Mouse (Mus musculus): Measurements from ENCODE around the gene Usp38. TPM values are rescaled to one million over a fixed set of nuclear protein-coding genes. Genes with fewer than 3 reads are reported as not detected.

The Usp38 gene
- total and polyA plus RNA-seq, 3 experiments, result 19.3 to 30.6 (median 20.4) TPM

DNA sequence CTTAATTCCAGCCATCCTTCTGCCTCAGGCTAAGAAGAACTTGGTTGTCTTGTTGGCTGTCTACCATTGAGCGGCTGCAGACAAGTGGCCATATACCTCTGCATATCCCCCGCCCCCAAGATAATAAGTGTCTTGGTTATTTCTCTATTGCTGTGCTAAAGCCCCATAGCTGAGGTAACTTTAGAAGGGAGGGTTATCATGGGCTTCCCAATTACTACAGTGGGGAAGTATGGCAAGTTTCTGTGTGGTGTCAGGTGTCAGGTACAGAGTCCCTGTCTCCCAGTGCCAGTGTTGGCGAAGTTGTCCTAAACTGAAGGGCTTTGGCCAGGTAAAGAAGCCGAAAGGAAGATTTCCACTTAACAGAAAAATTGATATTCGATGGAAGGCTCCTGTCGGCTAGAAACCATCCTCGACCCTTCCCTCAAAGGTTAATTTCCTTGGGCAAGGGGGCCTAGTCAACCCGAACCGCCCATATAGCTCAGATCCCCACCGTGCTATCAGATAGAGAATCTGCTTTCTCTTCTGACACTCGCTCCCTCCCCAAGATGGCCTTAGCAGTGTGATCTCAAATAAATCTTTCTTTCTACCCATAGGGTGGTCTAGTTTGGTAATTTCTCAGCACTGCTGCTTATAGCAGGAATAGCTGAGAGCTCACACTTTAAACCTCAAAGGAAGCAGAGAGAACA, 44.6 kb downstream of the Usp38 start:
- TF ChIP-seq EP300 (IDR thresholded peaks at IDR 0.05; ENCODE audit: low read length) (no peak), MYC (IDR thresholded peaks at IDR 0.05; ENCODE audit: low read depth, low read length) (no peak), MAX (IDR thresholded peaks at IDR 0.05; ENCODE audit: low read length) (no peak), USF1 (IDR thresholded peaks at IDR 0.05; ENCODE audit: low read depth, low read length) (no peak), RCOR1 (conservative IDR thresholded peaks at IDR 0.05; ENCODE audit: low read depth, low read length) (no peak), ZKSCAN1 (IDR thresholded peaks at IDR 0.05; ENCODE audit: borderline replicate concordance, low read depth, low read length) (no peak), POLR2AphosphoS2 (IDR thresholded peaks at IDR 0.05; ENCODE audit: low read depth, low read length) (no peak), TCF12 (IDR thresholded peaks at IDR 0.05; ENCODE audit: low read depth, low read length) (no peak), JUND (conservative IDR thresholded peaks at IDR 0.05; ENCODE audit: low read depth, low read length) (no peak), HCFC1 (IDR thresholded peaks at IDR 0.05; ENCODE audit: low read depth, low read length) (no peak), KAT2A (IDR thresholded peaks at IDR 0.05; ENCODE audit: insufficient replicate concordance, low read length) (no peak), CHD1 (IDR thresholded peaks at IDR 0.05; ENCODE audit: low read depth, low read length) (no peak), E2F4 (IDR thresholded peaks at IDR 0.05; ENCODE audit: insufficient replicate concordance, low read depth, low read length) (no peak), ETS1 (conservative IDR thresholded peaks at IDR 0.05; ENCODE audit: low read depth, low read length) (no peak), UBTF (IDR thresholded peaks at IDR 0.05; ENCODE audit: low read depth, low read length) (no peak), ZNF384 (IDR thresholded peaks at IDR 0.05; ENCODE audit: low read depth, low read length) (no peak), IRF4 (IDR thresholded peaks at IDR 0.05; ENCODE audit: low read depth, low read length) (no peak)
- in situ Hi-C loops (cut with MboI; ENCODE audit: low pct_ligation_motif_present, low pct_unique_long_range_greater_than_20kb, low sequenced_read_pairs), result no loop called here
- dilution Hi-C loops (cut with MboI; ENCODE audit: extremely low pct_ligation_motif_present, extremely low pct_unique_long_range_greater_than_20kb, low sequenced_read_pairs), result no loop called here
- Histone ChIP-seq H3K36me3 (replicated peaks in 1 of 2; ENCODE audit: control insufficient read depth in 1 of 2, insufficient read depth in 1 of 2, low read length in 1 of 2) (no peaks in the 10 kb centered on the region), H3K9ac (ENCODE audit: insufficient read depth, low read depth) (no peak overlapping the region), H3K27me3 (replicated peaks) (no peaks in the 10 kb centered on the region), H3K4me2 (ENCODE audit: insufficient read depth, low read depth, poor library complexity, severe bottlenecking) (no peak overlapping the region), H3K4me3 (replicated peaks in 1 of 3; ENCODE audit: low read depth in 2 of 3, low read length in 2 of 3, poor library complexity in 1 of 3) (no peak overlapping the region), H3K27ac (ENCODE audit: insufficient read depth, low read depth) (no peak overlapping the region), H3K9me3 (replicated peaks; ENCODE audit: low read length) (no peaks in the 10 kb centered on the region), H3K79me2 (replicated peaks; ENCODE audit: control insufficient read depth, extremely low read depth, insufficient read depth, poor library complexity, severe bottlenecking) (no peaks in the 10 kb centered on the region), H3K4me1 (ENCODE audit: control insufficient read depth in 1 of 2, insufficient read depth in 2 of 2) (no peaks in the 10 kb centered on the region)
- DNase-seq (ENCODE audit: extremely low read depth), result no peak

DNA sequence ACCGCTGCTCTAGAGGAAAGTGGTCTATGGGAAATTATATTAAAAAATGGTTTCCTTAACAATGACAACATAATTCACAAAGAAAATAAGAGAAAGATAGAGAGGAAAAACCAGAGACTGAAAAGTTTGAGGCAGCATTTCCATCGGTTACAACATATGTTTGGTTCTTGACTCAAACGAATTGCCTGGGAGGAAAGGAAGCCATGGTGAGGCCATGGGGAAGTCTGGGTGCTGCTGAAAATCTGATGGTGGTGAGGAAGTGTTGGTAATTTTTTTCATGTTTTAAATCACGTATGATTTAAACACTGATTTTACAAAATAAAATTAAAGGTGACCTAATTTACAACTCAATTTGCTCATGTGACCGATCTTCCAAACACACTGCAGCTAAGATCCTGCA, 45.3 kb downstream of the Usp38 start:
- Histone ChIP-seq H3K27me3 (replicated peaks) (no peaks in the 10 kb centered on the region), H3K27ac (ENCODE audit: insufficient read depth, low read depth) (no peak overlapping the region), H3K36me3 (replicated peaks in 1 of 2; ENCODE audit: control insufficient read depth in 1 of 2, insufficient read depth in 1 of 2, low read length in 1 of 2) (no peaks in the 10 kb centered on the region), H3K4me2 (ENCODE audit: insufficient read depth, low read depth, poor library complexity, severe bottlenecking) (no peak overlapping the region), H3K4me1 (ENCODE audit: control insufficient read depth in 1 of 2, insufficient read depth in 2 of 2) (no peaks in the 10 kb centered on the region), H3K9me3 (replicated peaks; ENCODE audit: low read length) (no peaks in the 10 kb centered on the region), H3K9ac (ENCODE audit: insufficient read depth, low read depth) (no peak overlapping the region), H3K79me2 (replicated peaks; ENCODE audit: control insufficient read depth, extremely low read depth, insufficient read depth, poor library complexity, severe bottlenecking) (no peaks in the 10 kb centered on the region), H3K4me3 (replicated peaks in 1 of 3; ENCODE audit: low read depth in 2 of 3, low read length in 2 of 3, poor library complexity in 1 of 3) (no peak overlapping the region)
- DNase-seq (ENCODE audit: extremely low read depth), result no peak
- in situ Hi-C loops (cut with MboI; ENCODE audit: low pct_ligation_motif_present, low pct_unique_long_range_greater_than_20kb, low sequenced_read_pairs) (no loop called here), dilution Hi-C loops (cut with MboI; ENCODE audit: extremely low pct_ligation_motif_present, extremely low pct_unique_long_range_greater_than_20kb, low sequenced_read_pairs) (no loop called here)
- no peak for TF ChIP-seq JUND (conservative IDR thresholded peaks at IDR 0.05; ENCODE audit: low read depth, low read length)
- no peak for TF ChIP-seq RCOR1 (conservative IDR thresholded peaks at IDR 0.05; ENCODE audit: low read depth, low read length)
- no peak for TF ChIP-seq ETS1 (conservative IDR thresholded peaks at IDR 0.05; ENCODE audit: low read depth, low read length)
- TF ChIP-seq ZNF384 (IDR thresholded peaks at IDR 0.05; ENCODE audit: low read depth, low read length), result no peak
- no peak for TF ChIP-seq BHLHE40 (IDR thresholded peaks at IDR 0.05; ENCODE audit: low read depth, low read length)
- TF ChIP-seq SMC3 (IDR thresholded peaks at IDR 0.05; ENCODE audit: low read depth, low read length), result no peak
- no peak for TF ChIP-seq MAZ (IDR thresholded peaks at IDR 0.05; ENCODE audit: low read depth, low read length)
- TF ChIP-seq CHD1 (IDR thresholded peaks at IDR 0.05; ENCODE audit: low read depth, low read length), result no peak
